ENCODE assay signal across 8 mouse cellular contexts in the genomic region with DNA sequence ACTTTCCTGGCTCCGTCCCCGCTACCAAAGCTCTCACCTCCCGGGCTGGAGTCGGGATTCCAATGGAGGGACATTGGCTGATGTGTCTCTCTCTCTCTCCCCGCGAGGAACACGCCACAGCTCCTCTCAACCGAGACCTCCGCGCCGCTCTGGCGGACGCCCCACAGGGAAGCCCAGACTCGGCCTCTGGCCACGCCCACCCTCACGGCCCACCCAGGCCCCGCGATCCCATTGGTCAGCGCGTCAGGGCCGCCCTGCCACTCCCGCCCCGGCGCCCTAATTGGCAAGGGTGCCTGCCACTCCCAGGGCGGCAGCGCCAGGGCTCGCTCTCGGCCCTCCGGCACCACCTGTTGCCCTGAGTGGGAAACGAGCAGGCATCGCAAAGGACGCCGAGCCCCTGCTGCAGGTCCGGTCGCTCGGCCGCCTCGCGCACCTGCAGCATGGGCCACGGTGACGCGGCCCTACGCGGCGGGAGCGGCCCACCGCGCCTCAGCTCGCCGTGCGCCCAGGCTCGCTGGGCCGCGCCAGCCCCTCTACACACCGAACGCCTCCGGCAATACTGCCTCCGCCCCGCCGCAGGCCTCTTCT. TPM values are rescaled to one million over a fixed set of nuclear protein-coding genes. Genes with fewer than 3 reads are reported as not detected.
A peak's percentile ranks its signal among the peaks of the same experiment; 100 is the strongest.
DNase-seq lines count a peak whose midpoint lies in the region; ATAC-seq and TF ChIP-seq lines count a peak whose summit lies in the region.

No protein-coding gene starts in this region.

- H3K4me3 ChIP-seq in E14TG2a.4 (replicated peaks; ENCODE audit: low read length) = peak overlapping the region; percentile 92
- H3K4me3 ChIP-seq in forebrain, embryonic 13.5 days = peak overlapping the region; percentile 85
- H3K4me3 ChIP-seq in neural tube, embryonic 15.5 days (replicated peaks) = peak overlapping the region; percentile 96

- DNase-seq in c-Kit-positive CD71-positive TER-119-positive erythroid progenitor cells, embryonic 14.5 days (ENCODE audit: low spot score) = peak; percentile 95
- DNase-seq in heart, postnatal 14 days = peak; percentile 99 to 100
- peak; percentile 97 for DNase-seq in layer of hippocampus, adult 11-12 months (ENCODE audit: low spot score)
- DNase-seq in lung, adult 18-20 months = peak; percentile 98 to 99
- peak; percentile 98 for DNase-seq in testis, postnatal 14 days (ENCODE audit: low spot score)

- H3K27ac ChIP-seq in forebrain, embryonic 13.5 days = peak overlapping the region; percentile 89
- peak overlapping the region; percentile 97 for H3K27ac ChIP-seq in neural tube, embryonic 15.5 days (replicated peaks)

- TF ChIP-seq CTCF in E14TG2a.4 (conservative IDR thresholded peaks at IDR 0.05; ENCODE audit: low read length) = no peak

- intact Hi-C loops in heart, postnatal 14 days (cut with DNase I) = loop anchor here (2.0 to 10.0 kb wide), 4 partner anchors 21 to 373 kb away; no protein-coding TSS in a partner anchor

- peak overlapping the region; percentile 73 for H3K4me2 ChIP-seq in forebrain, embryonic 13.5 days
- H3K4me2 ChIP-seq in neural tube, embryonic 15.5 days = peak overlapping the region; percentile 70

- peak; percentile 98 for ATAC-seq in forebrain, embryonic 13.5 days
- ATAC-seq in neural tube, embryonic 15.5 days (ENCODE audit: low FRiP score) = peak; percentile 97

- H3K27me3 ChIP-seq in E14TG2a.4 (ENCODE audit: insufficient read depth, low read length) = no peaks in the 10 kb centered on the region
- H3K27me3 ChIP-seq in forebrain, embryonic 13.5 days = no peaks in the 10 kb centered on the region
- no peaks in the 10 kb centered on the region for H3K27me3 ChIP-seq in neural tube, embryonic 15.5 days (replicated peaks)

- WGBS in forebrain, embryonic 13.5 days = under 1% methylated on average over 39 of the region's 60 CpGs
- under 1% methylated on average over 57 of the region's 60 CpGs for WGBS in neural tube, embryonic 15.5 days

- H3K36me3 ChIP-seq in E14TG2a.4 (ENCODE audit: insufficient read depth, low read length) = peaks cover 22% of the 10 kb centered on the region
- H3K36me3 ChIP-seq in forebrain, embryonic 13.5 days (ENCODE audit: poor library complexity, severe bottlenecking) = no peaks in the 10 kb centered on the region
- H3K36me3 ChIP-seq in neural tube, embryonic 15.5 days = no peaks in the 10 kb centered on the region

- H3K4me1 ChIP-seq in E14TG2a.4 (replicated peaks; ENCODE audit: low read depth, low read length) = peaks cover 46% of the 10 kb centered on the region
- H3K4me1 ChIP-seq in forebrain, embryonic 13.5 days = peaks cover 20% of the 10 kb centered on the region
- peaks cover 23% of the 10 kb centered on the region for H3K4me1 ChIP-seq in neural tube, embryonic 15.5 days

- H3K9me3 ChIP-seq in E14TG2a.4 (ENCODE audit: low read length) = no peaks in the 10 kb centered on the region
- H3K9me3 ChIP-seq in forebrain, embryonic 13.5 days (replicated peaks) = no peaks in the 10 kb centered on the region
- no peaks in the 10 kb centered on the region for H3K9me3 ChIP-seq in neural tube, embryonic 15.5 days (replicated peaks)

- peak overlapping the region; percentile 83 for H3K9ac ChIP-seq in forebrain, embryonic 13.5 days
- H3K9ac ChIP-seq in neural tube, embryonic 15.5 days (replicated peaks) = peak overlapping the region; percentile 91

RNA-seq across cellular contexts. Expression of a gene that starts 0.5 kb away (rescaled TPM):
- 65.0 and 69.9 TPM in 2 replicates for polyA plus RNA-seq in forebrain, embryonic 13.5 days (2015; fragmentation: Nextera tagmentation; extraction: Ambion mirVana)
- 10 to 100 TPM; 23.6 to 27.4 TPM for total RNA-seq in heart, postnatal 14 days (2021)
- polyA plus RNA-seq in neural tube, embryonic 15.5 days (2015; fragmentation: Nextera tagmentation; extraction: Ambion mirVana) = 106 and 113 TPM in 2 replicates

Comparison
In these comparisons a context has a peak if more than half of its experiments do, and no peak if none do; other contexts are left out.
1. Peak in every context shown above with its lines: DNase-seq, ATAC-seq, H3K4me3 ChIP-seq and H3K27ac ChIP-seq.